Mouse (Mus musculus): ENCODE measurements around the gene Gkap1.

Gene Gkap1

GRCm38 (mm10) chr13:58275599-58275998 is at the start of gene Gkap1:
TSS of gene Gkap1 (minus strand) at chr13:58275699.
- DNase-seq (ENCODE audit: low spot score): no peak

GRCm38 (mm10) chr13:58317768-58318167 is 42.3 kb upstream of the Gkap1 start:
- DNase-seq (ENCODE audit: low spot score): no peak

GRCm38 (mm10) chr13:58314991-58315390 is 39.5 kb upstream of the Gkap1 start:
- DNase-seq (ENCODE audit: low spot score): no peak

- no peak for DNase-seq (ENCODE audit: low spot score)
Measured at GRCm38 (mm10) chr13:58313758-58314157, 38.3 kb upstream of the Gkap1 start.

GRCm38 (mm10) chr13:58311351-58311750 is 35.9 kb upstream of the Gkap1 start:
- DNase-seq (ENCODE audit: low spot score): no peak

GRCm38 (mm10) chr13:58309499-58309898 is 34.0 kb upstream of the Gkap1 start:
- DNase-seq (ENCODE audit: low spot score): no peak

GRCm38 (mm10) chr13:58307453-58307852 is 32.0 kb upstream of the Gkap1 start:
- no peak for DNase-seq (ENCODE audit: low spot score)

- no peak for DNase-seq (ENCODE audit: low spot score)
Measured at GRCm38 (mm10) chr13:58305230-58305629, 29.7 kb upstream of the Gkap1 start.

GRCm38 (mm10) chr13:58302421-58303145 is 27.1 kb upstream of the Gkap1 start:
- DNase-seq (ENCODE audit: low spot score): no peak

GRCm38 (mm10) chr13:58301961-58302360 is 26.5 kb upstream of the Gkap1 start:
- DNase-seq (ENCODE audit: low spot score): no peak

- DNase-seq (ENCODE audit: low spot score): no peak
Measured at GRCm38 (mm10) chr13:58298756-58299155, 23.3 kb upstream of the Gkap1 start.

GRCm38 (mm10) chr13:58295582-58295981 is 20.1 kb upstream of the Gkap1 start:
- DNase-seq (ENCODE audit: low spot score): no peak

- no peak for DNase-seq (ENCODE audit: low spot score)
Measured at GRCm38 (mm10) chr13:58292811-58293210, 17.3 kb upstream of the Gkap1 start.

- DNase-seq (ENCODE audit: low spot score): no peak
Measured at GRCm38 (mm10) chr13:58289308-58289707, 13.8 kb upstream of the Gkap1 start.

- DNase-seq (ENCODE audit: low spot score): peak; percentile 68
Measured at GRCm38 (mm10) chr13:58287822-58288221, 12.3 kb upstream of the Gkap1 start.

GRCm38 (mm10) chr13:58283466-58283865 is 8.0 kb upstream of the Gkap1 start:
- DNase-seq (ENCODE audit: low spot score): no peak

GRCm38 (mm10) chr13:58281936-58282335 is 6.4 kb upstream of the Gkap1 start:
- DNase-seq (ENCODE audit: low spot score): no peak

GRCm38 (mm10) chr13:58280528-58280927 is 5.0 kb upstream of the Gkap1 start:
- DNase-seq (ENCODE audit: low spot score): no peak

GRCm38 (mm10) chr13:58276256-58276655 is 757 bp upstream of the Gkap1 start:
- DNase-seq (ENCODE audit: low spot score): no peak

- no peak for DNase-seq (ENCODE audit: low spot score)
Measured at GRCm38 (mm10) chr13:58275076-58275475, 423 bp downstream of the Gkap1 start.

- DNase-seq (ENCODE audit: low spot score): peak; percentile 53
Measured at GRCm38 (mm10) chr13:58274259-58274991, 1.1 kb downstream of the Gkap1 start.

GRCm38 (mm10) chr13:58273411-58274258 is 1.9 kb downstream of the Gkap1 start:
- DNase-seq (ENCODE audit: low spot score): no peak

- no peak for DNase-seq (ENCODE audit: low spot score)
Measured at GRCm38 (mm10) chr13:58266864-58267263, 8.6 kb downstream of the Gkap1 start.

Data from layer of hippocampus, adult 11-12 months (tissue).